Mouse (Mus musculus): ENCODE measurements at regions not wholly inside any gene's neighbourhood (a gene's known extent, or its start where the extent isn't known, plus 50 kb on each side); places are given as distances from the start of the nearest gene placed in this dataset.
"Not testable (repeated sequence)": the region's sequence is repeated elsewhere in the genome, so short reads cannot be mapped to it uniquely, and the experiment has no call there.

- Histone ChIP-seq H3K4me3 (ENCODE audit: low read depth, low read length) (peak overlapping the region; percentile 47), H3K4me1 (ENCODE audit: control insufficient read depth, insufficient read depth, insufficient read length, low read length) (0 out of 2 replicates have a peak, but pooled peaks cover 2% of the 10 kb centered on the region), H3K27me3 (ENCODE audit: control insufficient read depth, insufficient read depth, low read length) (no peaks in the 10 kb centered on the region), H3K27ac (ENCODE audit: insufficient read depth, low read depth, low read length) (no peak overlapping the region), H3K36me3 (ENCODE audit: control insufficient read depth, insufficient read depth, low read length) (no peaks in the 10 kb centered on the region)
- 12% methylated on average over 21 of the region's 21 CpGs for WGBS
- TF ChIP-seq CTCF (IDR thresholded peaks at IDR 0.05; ENCODE audit: extremely low read depth, insufficient read length, insufficient replicate concordance, low read depth, low read length) = peak; percentile 69; the same call in 1 of the 2 replicates
- no peak for TF ChIP-seq POLR2A (IDR thresholded peaks at IDR 0.05; ENCODE audit: low read depth, low read length)
Measured at GRCm38 (mm10) chrX:93911087-93911840, 57.2 kb upstream of the AU015836 start.

GRCm38 (mm10) chrX:93915548-93915947, 52.9 kb upstream of the AU015836 start:
- TF ChIP-seq CTCF (IDR thresholded peaks at IDR 0.05; ENCODE audit: extremely low read depth, insufficient read length, insufficient replicate concordance, low read depth, low read length) (no peak), POLR2A (IDR thresholded peaks at IDR 0.05; ENCODE audit: low read depth, low read length) (no peak)

GRCm38 (mm10) chrX:93917367-93917766, 51.1 kb upstream of the AU015836 start:
- H3K27ac ChIP-seq (ENCODE audit: insufficient read depth, low read depth, low read length); H3K36me3 ChIP-seq (ENCODE audit: control insufficient read depth, insufficient read depth, low read length); H3K27me3 ChIP-seq (ENCODE audit: control insufficient read depth, insufficient read depth, low read length); H3K4me1 ChIP-seq (ENCODE audit: control insufficient read depth, insufficient read depth, insufficient read length, low read length); H3K4me3 ChIP-seq (ENCODE audit: low read depth, low read length): not testable (repeated sequence)
- WGBS = 66% methylated on average over 3 of the region's 3 CpGs

More at GRCm38 (mm10) chrX:93915548-93915947, 52.9 kb upstream of the AU015836 start:
- Histone ChIP-seq H3K4me3 (ENCODE audit: low read depth, low read length) (no peak overlapping the region), H3K4me1 (ENCODE audit: control insufficient read depth, insufficient read depth, insufficient read length, low read length) (0 out of 2 replicates have a peak, but pooled peaks cover 2% of the 10 kb centered on the region), H3K27ac (ENCODE audit: insufficient read depth, low read depth, low read length) (no peak overlapping the region), H3K36me3 (ENCODE audit: control insufficient read depth, insufficient read depth, low read length) (no peaks in the 10 kb centered on the region), H3K27me3 (ENCODE audit: control insufficient read depth, insufficient read depth, low read length) (no peaks in the 10 kb centered on the region)
